Mouse (Mus musculus) adrenal gland, adult 2 months (tissue): ENCODE data around the gene Aoc3. TPM values are rescaled to one million over a fixed set of nuclear protein-coding genes. Genes with fewer than 3 reads are reported as not detected.
"Not testable (repeated sequence)": the region's sequence is repeated elsewhere in the genome, so short reads cannot be mapped to it uniquely, and the experiment has no call there.

ENCODE experiments used
- DNase-seq: peaks from one replicate; pipeline ENCODE4 v3.0.0; 2021
- polyA plus RNA-seq: library from polyadenylated mRNA; depleted of rRNA; stranded (reverse); fragments of >200 nt; gene quantifications from 2 replicates; pipeline ENCODE4 v1.2.3, GENCODE M21; 2012
- total RNA-seq, 2 experiments: library from RNA; stranded (reverse); gene quantifications; 2 replicates each; pipeline ENCODE4 v1.2.3; 2021

The Aoc3 gene
- total and polyA plus RNA-seq, 3 experiments: 48.4 to 76.6 (median 69.3) TPM

DNA sequence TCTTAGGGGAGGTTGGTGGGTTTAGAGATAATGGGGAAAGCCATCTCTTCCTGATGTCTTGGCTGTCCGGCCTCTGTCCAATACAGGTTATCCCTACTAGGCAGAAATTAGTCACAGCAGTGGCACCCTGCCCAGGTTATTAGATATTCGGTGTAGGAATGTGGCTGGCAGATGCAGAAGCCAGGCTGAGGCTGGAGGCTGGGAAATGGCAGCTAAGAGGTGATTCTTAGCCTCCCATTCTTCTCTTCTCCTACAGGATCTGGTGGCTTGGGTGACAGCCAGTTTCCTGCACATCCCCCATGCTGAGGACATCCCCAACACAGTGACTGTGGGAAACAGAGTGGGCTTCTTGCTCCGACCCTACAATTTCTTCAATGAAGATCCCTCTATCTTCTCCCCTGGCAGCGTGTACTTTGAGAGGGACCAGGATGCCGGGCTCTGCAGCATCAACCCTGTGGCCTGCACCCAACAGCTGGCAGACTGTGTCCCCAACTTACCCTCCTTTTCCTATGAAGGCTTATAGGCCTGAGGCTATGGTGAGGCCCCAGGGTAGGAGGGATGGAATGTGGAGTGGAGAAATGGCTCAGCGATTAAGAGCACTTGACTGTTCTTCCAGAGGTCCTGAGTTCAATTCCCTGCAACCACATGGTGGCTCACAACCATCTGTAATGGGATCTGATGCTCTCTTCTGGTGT is 1.3 kb upstream of the Aoc3 start:
- peak; percentile 71 for DNase-seq

- not testable (repeated sequence) for DNase-seq
These were observed 556 bp downstream of the Aoc3 start for GRCm38 (mm10) chr11:101330961-101331360.

- no peak for DNase-seq
These were observed 2.1 kb downstream of the Aoc3 start for GRCm38 (mm10) chr11:101332537-101332936.

GRCm38 (mm10) chr11:101334023-101334422 is 3.6 kb downstream of the Aoc3 start:
- DNase-seq: no peak

- DNase-seq: no peak
These were observed 4.1 kb downstream of the Aoc3 start for GRCm38 (mm10) chr11:101334516-101334915.

- DNase-seq: no peak
These were observed 5.3 kb downstream of the Aoc3 start for GRCm38 (mm10) chr11:101335685-101336084.

DNA sequence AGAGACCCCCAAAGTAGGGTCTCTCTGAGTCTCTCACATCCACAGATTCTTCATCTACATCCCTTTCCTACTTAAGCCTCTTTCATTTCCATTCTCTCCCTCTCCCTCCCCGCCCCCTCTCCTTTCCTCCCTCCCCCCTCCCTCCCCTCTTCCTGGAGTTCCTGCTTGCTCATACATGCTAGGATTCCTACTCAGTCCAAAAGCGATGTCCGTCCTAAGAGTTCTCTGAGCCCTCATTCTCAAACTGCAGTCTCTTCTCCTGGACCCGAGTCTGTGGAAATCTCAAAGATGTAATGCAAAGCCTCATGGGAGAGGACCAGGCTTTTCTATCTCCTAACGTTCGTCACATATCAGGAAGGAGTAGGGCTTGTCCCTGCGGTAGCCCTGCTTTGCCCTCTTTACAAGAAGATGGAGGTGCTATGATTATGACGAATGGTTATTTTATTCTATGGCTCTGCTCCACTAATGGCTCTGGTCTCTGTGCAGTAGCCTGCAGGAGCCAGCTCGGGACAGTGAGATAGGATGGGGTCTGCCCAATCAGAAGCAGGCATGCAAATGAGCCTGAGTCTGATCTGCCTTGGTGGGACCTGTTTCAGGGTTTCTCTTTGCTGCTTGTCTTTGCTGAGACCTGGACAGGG is 7.8 kb downstream of the Aoc3 start:
- peak; percentile 16 for DNase-seq

- no peak for DNase-seq
These were observed 16.8 kb downstream of the Aoc3 start for GRCm38 (mm10) chr11:101347083-101347775.

DNA sequence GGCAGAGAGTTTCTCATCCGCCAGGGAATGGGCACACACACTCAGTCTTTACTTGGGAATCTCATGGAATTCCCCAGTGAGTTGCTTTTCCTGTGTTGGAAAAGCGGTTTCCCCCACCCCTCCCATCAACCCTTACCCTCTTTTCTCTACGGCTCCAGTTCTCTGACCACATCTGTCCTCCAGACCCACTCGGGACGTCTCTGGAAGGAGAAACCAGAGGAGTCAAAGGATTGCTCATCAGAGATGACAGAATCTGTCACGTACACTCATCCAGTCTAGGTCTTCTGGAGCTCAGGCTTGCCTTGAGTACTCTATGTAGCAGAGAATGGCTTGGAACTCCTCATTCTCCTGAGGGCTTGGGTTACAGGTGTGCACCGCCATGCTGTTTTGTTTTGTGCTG is 18.4 kb downstream of the Aoc3 start:
- DNase-seq: no peak

DNA sequence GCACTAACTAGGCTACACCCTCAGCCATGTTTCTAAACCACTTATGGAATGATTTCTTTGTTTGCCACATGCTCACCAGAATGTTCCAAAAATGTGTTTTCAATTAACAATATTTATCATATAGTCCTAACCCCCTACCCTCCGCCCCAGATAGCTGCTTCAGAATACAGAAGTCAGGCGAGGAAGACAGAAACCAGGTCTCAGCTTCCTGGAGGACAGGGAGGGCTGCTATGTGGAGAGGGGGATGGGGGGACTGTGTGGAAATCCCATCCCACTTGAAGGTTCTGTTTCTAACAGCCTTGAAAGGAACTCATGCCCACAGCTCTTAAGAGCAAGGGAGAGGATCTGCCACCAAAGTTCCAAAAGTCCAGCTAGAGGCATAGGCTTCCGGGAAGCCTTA is 18.8 kb downstream of the Aoc3 start:
- no peak for DNase-seq

DNA sequence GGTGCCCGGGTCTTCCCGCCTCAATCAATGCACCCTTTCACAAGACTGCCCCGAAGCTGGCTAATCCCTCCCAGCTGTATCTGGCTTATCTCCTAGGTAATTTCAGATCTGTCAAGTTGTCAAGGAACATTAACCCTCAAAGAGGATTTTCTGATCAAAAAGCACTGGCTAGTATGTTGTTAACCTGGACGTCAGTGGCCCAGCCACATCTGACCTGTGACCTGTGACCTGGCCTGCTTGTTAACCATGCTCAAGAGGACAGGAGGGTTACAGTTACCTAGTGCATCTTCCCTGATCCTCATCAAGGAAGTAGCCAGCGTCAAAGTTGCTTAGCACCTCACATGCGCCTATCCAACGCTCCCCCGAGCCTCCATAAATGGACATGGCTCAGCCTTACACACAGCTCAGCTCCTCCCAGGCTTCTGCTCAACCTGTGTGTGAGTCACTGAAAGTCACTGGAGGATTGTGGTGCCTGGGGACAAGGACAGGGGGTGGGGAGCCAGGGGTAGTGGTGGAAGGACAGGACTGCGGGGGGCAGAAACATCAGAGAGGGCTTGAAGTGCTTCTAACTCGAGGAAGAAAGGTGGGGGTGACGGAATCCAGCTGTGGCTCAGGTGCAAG is 20.8 kb downstream of the Aoc3 start:
- peak; percentile 69 for DNase-seq

DNA sequence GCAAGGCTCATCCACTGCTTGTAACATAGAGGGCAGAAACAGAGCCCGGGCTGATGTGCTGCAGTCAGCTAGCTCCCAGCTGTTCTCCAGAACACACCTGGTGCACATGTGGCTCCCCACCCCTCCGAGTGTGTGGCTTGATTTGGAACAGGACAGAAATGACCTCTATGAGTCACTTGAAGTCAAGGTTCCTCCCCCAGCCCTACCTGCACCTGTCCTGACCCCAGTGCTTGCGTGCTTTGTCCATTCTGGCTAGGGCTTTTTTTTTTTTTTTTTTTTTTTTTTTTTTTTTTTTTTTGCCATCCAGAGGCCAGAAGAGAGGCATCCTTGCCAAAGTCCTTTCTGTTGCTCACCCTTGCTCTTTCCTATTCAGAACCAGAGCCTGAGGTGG is 21.3 kb downstream of the Aoc3 start:
- DNase-seq: no peak

- no peak for DNase-seq
These were observed 23.0 kb downstream of the Aoc3 start for GRCm38 (mm10) chr11:101353436-101353835.

- DNase-seq: no peak
These were observed 24.1 kb downstream of the Aoc3 start for GRCm38 (mm10) chr11:101354438-101355010.

GRCm38 (mm10) chr11:101355916-101356315 is 25.5 kb downstream of the Aoc3 start:
- DNase-seq: no peak

GRCm38 (mm10) chr11:101357505-101358182 is 27.2 kb downstream of the Aoc3 start:
- DNase-seq: no peak

- DNase-seq: peak; percentile 47
These were observed 29.4 kb downstream of the Aoc3 start for GRCm38 (mm10) chr11:101359776-101360175.

- peak; percentile 28 for DNase-seq
These were observed 30.3 kb downstream of the Aoc3 start for GRCm38 (mm10) chr11:101360651-101361113.

DNA sequence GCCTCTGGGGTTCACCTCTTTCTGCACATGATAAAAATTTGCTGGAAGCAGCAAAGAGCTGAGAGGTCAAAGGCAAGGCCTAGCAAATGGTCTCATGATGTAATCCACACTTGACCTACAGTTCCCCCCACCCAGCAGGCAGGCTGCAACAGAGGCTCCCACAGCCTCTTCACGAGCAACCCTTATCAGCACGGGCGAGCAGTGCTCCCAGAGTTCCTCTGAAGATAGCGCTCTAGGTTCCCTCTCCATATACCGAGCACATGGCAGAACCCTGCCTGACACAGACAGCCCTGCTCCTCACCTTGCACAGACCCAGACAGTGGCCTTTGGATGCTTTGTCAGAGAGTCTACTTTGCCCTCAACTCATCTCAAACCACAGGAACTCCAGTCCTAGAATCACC is 34.1 kb downstream of the Aoc3 start:
- DNase-seq: no peak

- DNase-seq: peak; percentile 66
These were observed 37.0 kb downstream of the Aoc3 start, which contains the start of gene G6pc for GRCm38 (mm10) chr11:101367326-101367935. Gene G6pc, plus strand, starts transcription at chr11:101367561.

- DNase-seq: no peak
These were observed 39.7 kb downstream of the Aoc3 start for GRCm38 (mm10) chr11:101370141-101370540.
